ENCODE assay signal across 8 mouse cellular contexts in genomic region chr6:125313546-125314230, GRCm38 (mm10). TPM values are rescaled to one million over a fixed set of nuclear protein-coding genes. Genes with fewer than 3 reads are reported as not detected.
A peak's percentile ranks its signal among the peaks of the same experiment; 100 is the strongest.
DNase-seq lines count a peak whose midpoint lies in the region; ATAC-seq lines count a peak whose summit lies in the region.

Gene Ltbr (minus strand): TSS chr6:125313885.

- intact Hi-C loops in left cerebral cortex, postnatal 36 days (cut with DNase I): no loop called here

- peak within 1 kb of the TSS; percentile 36 for H3K4me3 ChIP-seq in hindbrain, embryonic 13.5 days

- peak; percentile 18 for DNase-seq in T-cell, adult 2 months (ENCODE audit: low spot score)
- peak; percentile 35 for DNase-seq in cerebellum, adult 9-11 months
- DNase-seq in gastrocnemius, adult 18-20 months (ENCODE audit: low spot score): peak; percentile 84
- peak; percentile 26 to 40 for DNase-seq in left cerebral cortex, postnatal 36 days (ENCODE audit: low spot score in 2 of 2)
- DNase-seq in right cerebral cortex, postnatal 10 days (ENCODE audit: low spot score in 2 of 2): peak; percentile 69 to 71
- peak; percentile 87 to 89 for DNase-seq in urinary bladder, postnatal 4 days (ENCODE audit: low spot score in 2 of 2)

- no peak within 1 kb of the TSS for H3K27ac ChIP-seq in hindbrain, embryonic 13.5 days

- no peaks in the 10 kb centered on the region for H3K36me3 ChIP-seq in hindbrain, embryonic 13.5 days

- peaks cover 11% of the 10 kb centered on the region; the same call in 1 of the 2 replicates for H3K27me3 ChIP-seq in hindbrain, embryonic 13.5 days

- no peaks in the 10 kb centered on the region for H3K9me3 ChIP-seq in hindbrain, embryonic 13.5 days

- peak within 1 kb of the TSS; percentile 72 for H3K9ac ChIP-seq in hindbrain, embryonic 13.5 days

- 2% methylated on average over 46 of the region's 46 CpGs for WGBS in hindbrain, embryonic 13.5 days

- peak; percentile 62 for ATAC-seq in hindbrain, embryonic 13.5 days (ENCODE audit: low FRiP score)
- ATAC-seq in megakaryocyte-erythroid progenitor cell, adult 5-6 weeks (replicated peaks; ENCODE audit: low FRiP score, low TSS enrichment, poor library complexity, severe bottlenecking): peak; percentile 76

- peaks cover 29% of the 10 kb centered on the region for H3K4me1 ChIP-seq in hindbrain, embryonic 13.5 days (replicated peaks)

- peak within 1 kb of the TSS; percentile 60 for H3K4me2 ChIP-seq in hindbrain, embryonic 13.5 days

RNA-seq across cellular contexts. Expression of gene Ltbr, which starts in this region (rescaled TPM):
- total RNA-seq in gastrocnemius, adult 18-20 months (2021): 10 to 100 TPM; 15.3 to 17.7 TPM
- 13.5 and 15.2 TPM in 2 replicates for polyA plus RNA-seq in hindbrain, embryonic 13.5 days (2015; fragmentation: Nextera tagmentation; extraction: Ambion mirVana)
- total RNA-seq in left cerebral cortex, postnatal 36 days (2021): 1 to 10 TPM; 7.4 to 8.4 TPM
- 5.2 and 8.8 TPM in 2 replicates for total RNA-seq in megakaryocyte-erythroid progenitor cell, adult 5-6 weeks (2014; fragmentation: Nextera tagmentation)
- total RNA-seq in megakaryocyte-erythroid progenitor cell, adult 5-6 weeks (2017): 6.0 and 7.8 TPM in 2 replicates

Comparison
In these comparisons a context has a peak if more than half of its experiments do, and no peak if none do; other contexts are left out.
1. DNase-seq: peak in every context shown above with its lines; median percentile 88 in urinary bladder, postnatal 4 days; 84 in gastrocnemius, adult 18-20 months; 70 in right cerebral cortex, postnatal 10 days; 35 in cerebellum, adult 9-11 months; 33 in left cerebral cortex, postnatal 36 days; 18 in T-cell, adult 2 months.